Mouse (Mus musculus) frontal cortex, adult (tissue): Measurements from ENCODE around the gene Ifna1.
"Not testable (repeated sequence)": the region's sequence is repeated elsewhere in the genome, so short reads cannot be mapped to it uniquely, and the experiment has no call there.

Source experiments
- ATAC-seq: cut with Nextera tagmentation; 2 replicates; pipeline ENCODE4 v1.9.2; 2017; ENCODE audit warnings: mild to moderate bottlenecking, moderate library complexity, mixed read lengths; ENCODE audit not compliant: low TSS enrichment

Gene Ifna1

GRCm38 (mm10) chr4:88849698-88850097 is at the start of gene Ifna1:
Ifna1 (plus strand) TSS chr4:88850087.
- ATAC-seq: no peak

- ATAC-seq: not testable (repeated sequence)
These were observed 46.9 kb upstream of the Ifna1 start, which contains the start of gene Gm13287 for GRCm38 (mm10) chr4:88802954-88803353. Gm13287 (plus strand) TSS chr4:88803254.

DNA sequence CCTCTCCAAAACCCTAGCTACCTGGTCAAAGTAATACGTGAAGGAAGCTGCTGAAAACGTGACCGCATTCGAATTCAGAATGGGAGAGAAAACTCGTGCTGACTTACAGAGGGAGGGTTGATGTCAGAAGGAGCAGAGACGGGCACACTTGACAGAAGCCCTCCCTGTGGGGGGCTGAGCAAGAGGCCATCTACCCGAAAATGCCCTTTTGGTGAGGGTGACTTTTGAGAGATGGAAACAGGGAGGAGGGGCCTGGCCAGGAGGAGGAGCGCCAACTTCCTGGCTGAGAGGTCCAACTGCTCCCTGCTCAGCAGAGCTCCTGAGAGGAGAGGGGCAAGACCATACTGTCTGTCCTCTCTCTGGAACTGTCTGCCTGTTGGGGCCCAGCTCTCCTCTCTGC is 44.7 kb upstream of the Ifna1 start, which contains the start of gene Gm13288:
Gm13288 (plus strand) TSS at position 301 of the 400 bp plus-strand sequence.
- not testable (repeated sequence) for ATAC-seq

- not testable (repeated sequence) for ATAC-seq
These were observed 44.1 kb upstream of the Ifna1 start for GRCm38 (mm10) chr4:88805761-88806160.

DNA sequence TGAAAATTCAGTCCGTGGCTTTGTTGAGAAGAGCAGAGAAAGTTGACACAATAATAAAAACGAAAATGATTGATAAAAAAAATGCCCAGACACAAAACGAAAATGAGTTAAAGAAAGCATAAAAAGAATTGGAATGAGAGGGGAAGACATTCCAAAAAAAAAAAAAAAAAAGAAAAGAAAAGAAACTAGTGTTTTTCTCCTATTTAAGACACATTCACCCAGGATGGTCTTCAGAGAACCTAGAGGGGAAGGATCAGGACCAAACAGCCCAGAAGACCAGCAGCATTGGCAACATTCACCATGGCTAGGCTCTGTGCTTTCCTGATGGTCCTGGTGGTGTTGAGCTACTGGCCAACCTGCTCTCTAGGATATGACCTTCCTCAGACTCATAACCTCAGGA is 34.0 kb upstream of the Ifna1 start, which contains the start of gene Ifna7:
Ifna7 (plus strand) TSS at position 301 of the 400 bp plus-strand sequence.
- no peak for ATAC-seq

- ATAC-seq: no peak
These were observed 30.2 kb upstream of the Ifna1 start, which contains the start of gene Ifna11 for GRCm38 (mm10) chr4:88819659-88820058. Ifna11 (plus strand) TSS chr4:88819959.

- ATAC-seq: peak; percentile 77
These were observed 26.9 kb upstream of the Ifna1 start for GRCm38 (mm10) chr4:88822995-88823394.

GRCm38 (mm10) chr4:88827116-88827515 is 22.8 kb upstream of the Ifna1 start, which contains the start of gene Ifna6:
Ifna6 (plus strand) TSS chr4:88827416.
- ATAC-seq: not testable (repeated sequence)

GRCm38 (mm10) chr4:88830523-88830922 is 19.4 kb upstream of the Ifna1 start:
- ATAC-seq: peak; percentile 67; the same call in 1 of the 2 replicates

GRCm38 (mm10) chr4:88835225-88835624 is 14.7 kb upstream of the Ifna1 start, which contains the start of gene Ifna5:
Ifna5 (plus strand) TSS chr4:88835525.
- not testable (repeated sequence) for ATAC-seq

DNA sequence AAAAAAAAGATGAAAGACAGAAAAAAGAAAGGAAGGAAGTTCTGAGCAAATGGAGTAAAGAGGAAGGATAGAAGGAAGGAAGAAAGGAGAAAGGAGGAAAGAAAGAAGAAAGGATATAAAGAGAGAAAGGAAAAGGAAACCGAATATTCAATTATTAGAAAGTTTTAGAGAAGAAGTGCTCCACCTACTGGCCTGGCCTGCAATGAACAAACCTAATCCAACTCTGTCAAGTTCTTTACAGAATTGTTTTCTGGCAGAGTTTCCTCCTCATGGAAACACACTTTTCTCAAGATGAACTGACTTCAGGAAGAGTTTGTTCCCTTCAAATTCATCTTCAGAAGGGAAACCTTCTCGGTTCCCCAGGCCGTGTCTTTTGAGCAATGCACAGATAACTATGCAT is 11.1 kb upstream of the Ifna1 start:
- peak; percentile 57; the same call in 1 of the 2 replicates for ATAC-seq

- ATAC-seq: no peak
These were observed 9.8 kb upstream of the Ifna1 start for GRCm38 (mm10) chr4:88840058-88840457.

GRCm38 (mm10) chr4:88841438-88841911 is 8.4 kb upstream of the Ifna1 start, which contains the start of gene Ifna4:
Ifna4 (plus strand) TSS chr4:88841861.
- no peak for ATAC-seq

GRCm38 (mm10) chr4:88845334-88845733 is 4.6 kb upstream of the Ifna1 start:
- peak; percentile 62 for ATAC-seq

DNA sequence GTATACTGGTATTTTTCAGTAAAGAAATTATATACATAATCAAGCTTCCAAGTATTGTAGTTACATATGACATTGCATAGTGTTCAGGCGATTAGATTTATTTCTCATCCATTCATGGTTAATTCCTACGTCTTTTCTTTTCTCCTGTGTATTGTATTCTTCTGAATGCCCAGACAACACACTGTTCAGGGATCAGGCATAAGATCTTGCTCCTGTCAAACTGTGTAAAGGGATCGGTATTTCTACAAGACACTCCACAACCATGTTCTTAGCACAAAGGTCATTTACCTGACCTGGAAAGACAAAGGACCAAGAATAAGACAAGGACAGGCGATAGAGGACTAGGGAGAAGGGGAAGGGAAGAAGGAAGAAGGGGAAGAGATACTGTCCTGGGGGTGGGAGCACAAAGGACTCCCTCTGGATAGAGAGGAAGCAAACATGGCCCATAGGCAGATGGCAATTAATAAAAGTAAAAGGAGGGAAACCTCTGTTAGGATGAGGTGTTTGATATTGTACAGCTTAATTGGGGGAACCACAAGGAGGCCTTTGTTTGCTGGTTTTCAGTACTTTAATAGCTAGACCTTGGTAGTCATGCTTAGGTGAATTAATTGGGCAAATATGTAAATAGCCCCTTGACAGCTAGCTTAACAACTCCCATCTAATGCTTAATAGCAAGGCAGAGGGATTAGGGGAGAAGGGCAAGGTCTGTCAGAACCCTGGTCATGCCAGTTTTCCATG is 1.3 kb downstream of the Ifna1 start:
- no peak for ATAC-seq

DNA sequence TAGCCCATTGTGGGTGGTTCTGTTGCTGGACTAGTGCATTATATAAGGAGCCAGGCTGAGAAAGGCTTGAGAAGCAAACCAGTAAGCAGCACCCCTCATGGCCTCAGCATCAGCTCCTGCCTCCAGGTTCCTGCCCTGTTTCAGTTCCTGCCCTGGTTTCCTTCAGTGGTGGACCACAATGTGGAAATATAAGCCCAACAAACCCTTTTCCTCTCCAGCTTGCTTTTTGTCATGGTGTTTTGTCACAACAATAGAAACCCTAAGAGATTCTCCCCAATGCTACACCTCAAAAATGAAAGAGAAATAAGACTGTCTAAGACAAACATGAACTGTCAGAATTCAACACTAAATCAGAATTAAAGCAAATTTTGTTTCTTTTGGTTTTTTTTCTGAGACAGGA is 9.3 kb downstream of the Ifna1 start:
- ATAC-seq: no peak

DNA sequence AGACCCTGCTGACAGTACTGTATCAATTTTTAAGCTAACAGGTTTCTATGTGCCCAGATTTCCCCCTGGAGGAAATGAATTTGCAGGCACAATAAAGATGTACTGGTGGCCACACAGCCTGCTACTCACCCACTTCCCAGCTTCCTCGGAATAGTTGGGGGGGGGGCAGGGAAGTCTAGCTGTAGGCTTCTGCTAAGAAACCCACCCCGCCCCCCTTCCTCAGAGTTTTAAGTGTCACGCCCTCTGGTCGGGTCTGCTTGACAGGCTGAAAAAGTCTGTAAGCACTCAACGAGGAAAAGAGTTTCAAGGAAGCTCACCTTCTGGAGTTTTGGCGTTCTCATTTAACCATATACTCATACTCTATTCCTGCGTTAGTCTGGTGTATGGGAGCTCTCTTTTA is 13.4 kb downstream of the Ifna1 start:
- ATAC-seq: no peak

GRCm38 (mm10) chr4:88864599-88864998 is 14.7 kb downstream of the Ifna1 start:
- ATAC-seq: no peak

GRCm38 (mm10) chr4:88865011-88865569 is 15.2 kb downstream of the Ifna1 start:
- ATAC-seq: no peak

DNA sequence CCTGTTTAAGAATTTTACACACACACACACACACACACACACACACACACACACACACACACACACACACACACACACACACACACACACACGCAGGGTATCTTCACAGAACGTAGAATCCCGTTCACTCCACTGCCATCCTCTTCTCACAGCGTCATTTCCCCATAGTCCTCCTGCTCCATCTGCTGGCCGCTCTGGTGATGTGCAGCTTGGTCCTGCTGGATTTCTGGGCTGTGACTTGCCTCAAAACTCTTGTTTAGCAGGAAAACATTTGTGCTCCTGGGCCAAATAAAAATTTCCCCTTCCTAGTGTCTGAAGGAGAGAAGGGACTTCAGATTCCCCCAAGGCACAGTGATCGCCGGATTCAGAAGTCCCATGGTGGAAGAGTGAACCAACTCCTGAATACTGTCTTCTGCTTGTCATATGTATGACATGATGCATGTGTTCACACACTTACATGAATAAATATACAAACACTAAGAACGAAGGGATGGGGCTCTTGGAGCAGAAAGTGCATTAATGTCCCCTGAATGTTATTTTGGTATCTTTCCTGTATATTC is 17.6 kb downstream of the Ifna1 start:
- peak; percentile 99 for ATAC-seq

GRCm38 (mm10) chr4:88867926-88868911 is 18.3 kb downstream of the Ifna1 start:
- ATAC-seq: peak; percentile 68
